ENCODE assay signal across 8 mouse cellular contexts in the genomic region with DNA sequence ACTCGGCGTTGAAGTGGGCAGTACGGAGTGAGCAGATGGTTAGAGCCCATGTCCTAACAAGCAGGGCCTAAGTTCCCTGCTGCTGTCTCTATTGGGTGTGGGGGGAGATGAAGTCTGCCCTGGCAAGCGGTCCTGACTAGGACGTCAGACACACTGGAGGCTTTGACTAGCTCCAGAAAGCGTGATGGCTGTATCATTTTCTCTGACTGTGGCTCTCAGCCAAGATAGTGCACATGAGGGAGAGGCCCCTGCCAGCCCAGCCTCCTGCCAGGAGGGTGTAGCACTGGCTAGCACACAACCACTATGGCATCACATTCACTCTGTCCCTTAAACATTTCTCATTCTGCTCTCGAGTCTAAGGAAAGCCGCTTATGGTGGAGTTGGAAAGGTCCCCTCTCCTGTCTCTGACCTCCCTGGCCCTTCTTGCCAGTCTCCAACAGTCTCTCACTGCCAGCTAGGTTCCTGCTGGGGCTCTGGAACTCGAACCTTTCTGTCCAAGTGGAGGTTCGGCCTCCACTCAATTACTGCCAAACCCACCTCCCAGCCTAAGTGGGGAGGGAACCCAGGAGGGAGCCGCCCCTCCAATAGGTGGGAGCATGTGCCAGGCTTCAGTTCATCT. TPM values are rescaled to one million over a fixed set of nuclear protein-coding genes. Genes with fewer than 3 reads are reported as not detected.
DNase-seq lines count a peak whose midpoint lies in the region; ATAC-seq and TF ChIP-seq lines count a peak whose summit lies in the region.

No protein-coding gene starts in this region.

- no peaks in the 10 kb centered on the region for H3K36me3 ChIP-seq in hindbrain, embryonic 12.5 days
- no peaks in the 10 kb centered on the region for H3K36me3 ChIP-seq in hindbrain, embryonic 11.5 days (ENCODE audit: control insufficient read depth, insufficient read depth, low read length)

- 72% methylated on average over 11 of the region's 11 CpGs for WGBS in hindbrain, embryonic 12.5 days
- WGBS in hindbrain, embryonic 11.5 days, result 86% methylated on average over 11 of the region's 11 CpGs

- H3K9ac ChIP-seq in hindbrain, embryonic 12.5 days, result no peak overlapping the region
- H3K9ac ChIP-seq in hindbrain, embryonic 11.5 days (ENCODE audit: low read depth, low read length), result no peak overlapping the region

- no peaks in the 10 kb centered on the region for H3K27me3 ChIP-seq in hindbrain, embryonic 12.5 days
- H3K27me3 ChIP-seq in hindbrain, embryonic 11.5 days (ENCODE audit: control insufficient read depth, insufficient read depth, low read length), result no peaks in the 10 kb centered on the region

- H3K4me1 ChIP-seq in hindbrain, embryonic 12.5 days, result peaks cover 26% of the 10 kb centered on the region
- H3K4me1 ChIP-seq in hindbrain, embryonic 11.5 days (replicated peaks; ENCODE audit: control insufficient read depth, insufficient read depth, low read length), result no peaks in the 10 kb centered on the region; the same call in 1 of the 2 replicates

- no peak for DNase-seq in hindbrain, embryonic 11.5 days (ENCODE audit: low spot score)
- DNase-seq in MN1 (ENCODE audit: low spot score), result peak; percentile 51
- peak; percentile 88 for DNase-seq in brain, embryonic 14.5 days (ENCODE audit: low read depth)
- peak; percentile 28 to 41 for DNase-seq in heart, postnatal 36 days
- no peak for DNase-seq in B cell, adult 2 months
- DNase-seq in ovary, postnatal 14 days (ENCODE audit: low spot score), result no peak

- no peak overlapping the region for H3K4me3 ChIP-seq in hindbrain, embryonic 12.5 days
- no peak overlapping the region for H3K4me3 ChIP-seq in hindbrain, embryonic 11.5 days (ENCODE audit: low read depth, low read length)

- TF ChIP-seq CTCF in brain, embryonic 14.5 days (IDR thresholded peaks at IDR 0.05; ENCODE audit: borderline replicate concordance, extremely low read depth, insufficient read depth, insufficient read length), result no peak

- no peak for TF ChIP-seq POLR2A in brain, embryonic 14.5 days (IDR thresholded peaks at IDR 0.05; ENCODE audit: borderline replicate concordance, extremely low read depth, insufficient read depth, insufficient read length, poor library complexity, severe bottlenecking)

- no peak overlapping the region for H3K4me2 ChIP-seq in hindbrain, embryonic 12.5 days (replicated peaks)
- no peak overlapping the region for H3K4me2 ChIP-seq in hindbrain, embryonic 11.5 days (replicated peaks; ENCODE audit: low read depth, low read length)

- peak; percentile 32; the same call in 1 of the 2 replicates for ATAC-seq in hindbrain, embryonic 12.5 days (ENCODE audit: low FRiP score)
- no peak for ATAC-seq in hindbrain, embryonic 11.5 days (ENCODE audit: low FRiP score)
- no peak for ATAC-seq in megakaryocyte progenitor cell, adult 5-6 weeks (replicated peaks; ENCODE audit: poor library complexity)

- intact Hi-C loops in heart, postnatal 36 days (cut with DNase I), result no loop called here

- H3K9me3 ChIP-seq in hindbrain, embryonic 12.5 days (replicated peaks), result no peaks in the 10 kb centered on the region
- no peaks in the 10 kb centered on the region for H3K9me3 ChIP-seq in hindbrain, embryonic 11.5 days (ENCODE audit: control insufficient read depth, low read length)

- 0 out of 2 replicates have a peak overlapping the region, but pooled peaks have one; percentile 17 for H3K27ac ChIP-seq in hindbrain, embryonic 12.5 days
- H3K27ac ChIP-seq in hindbrain, embryonic 11.5 days (ENCODE audit: low read depth, low read length), result no peak overlapping the region

RNA-seq across cellular contexts. Expression of gene Sgk2, which starts 11.9 kb away (rescaled TPM):
- polyA plus RNA-seq in hindbrain, embryonic 12.5 days (2016; fragmentation: Nextera tagmentation; extraction: Ambion mirVana), result not detected in 2 replicates
- not detected in 2 replicates for polyA plus RNA-seq in hindbrain, embryonic 11.5 days (2014; fragmentation: Nextera tagmentation; extraction: Ambion mirVana)
- 0.05 and 0.09 TPM in 2 replicates for polyA plus RNA-seq in brain, embryonic 14.5 days (2012; rRNA removed)
- not detected for total RNA-seq in heart, postnatal 36 days (2021)
- not detected in 2 replicates for total RNA-seq in megakaryocyte progenitor cell, adult 5-6 weeks (2015)
- not detected in 2 replicates for total RNA-seq in megakaryocyte progenitor cell, adult 5-6 weeks (2017)

RNA-seq across cellular contexts. Expression of gene L3mbtl1, which starts 32.0 kb away (rescaled TPM):
- polyA plus RNA-seq in hindbrain, embryonic 12.5 days (2016; fragmentation: Nextera tagmentation; extraction: Ambion mirVana), result 0.20 and 0.41 TPM in 2 replicates
- 0.13 and 0.45 TPM in 2 replicates for polyA plus RNA-seq in hindbrain, embryonic 11.5 days (2014; fragmentation: Nextera tagmentation; extraction: Ambion mirVana)
- polyA plus RNA-seq in brain, embryonic 14.5 days (2012; rRNA removed), result 3.6 and 5.2 TPM in 2 replicates
- not detected for total RNA-seq in heart, postnatal 36 days (2021)
- total RNA-seq in megakaryocyte progenitor cell, adult 5-6 weeks (2015), result not detected in 2 replicates
- not detected in 2 replicates for total RNA-seq in megakaryocyte progenitor cell, adult 5-6 weeks (2017)

RNA-seq across cellular contexts. Expression of gene Ift52, which starts 41.9 kb away (rescaled TPM):
- 48.9 and 52.7 TPM in 2 replicates for polyA plus RNA-seq in hindbrain, embryonic 12.5 days (2016; fragmentation: Nextera tagmentation; extraction: Ambion mirVana)
- 59.7 and 63.6 TPM in 2 replicates for polyA plus RNA-seq in hindbrain, embryonic 11.5 days (2014; fragmentation: Nextera tagmentation; extraction: Ambion mirVana)
- polyA plus RNA-seq in brain, embryonic 14.5 days (2012; rRNA removed), result 34.1 and 35.4 TPM in 2 replicates
- 10 to 100 TPM; 21.0 to 22.2 TPM for total RNA-seq in heart, postnatal 36 days (2021)
- total RNA-seq in megakaryocyte progenitor cell, adult 5-6 weeks (2015), result 31.8 and 41.2 TPM in 2 replicates
- total RNA-seq in megakaryocyte progenitor cell, adult 5-6 weeks (2017), result 13.5 and 28.3 TPM in 2 replicates

RNA-seq across cellular contexts. Expression of gene Srsf6, which starts 43.9 kb away (rescaled TPM):
- 223 and 252 TPM in 2 replicates for polyA plus RNA-seq in hindbrain, embryonic 12.5 days (2016; fragmentation: Nextera tagmentation; extraction: Ambion mirVana)
- 265 and 280 TPM in 2 replicates for polyA plus RNA-seq in hindbrain, embryonic 11.5 days (2014; fragmentation: Nextera tagmentation; extraction: Ambion mirVana)
- 311 and 398 TPM in 2 replicates for polyA plus RNA-seq in brain, embryonic 14.5 days (2012; rRNA removed)
- 10 to 100 TPM; 61.0 to 63.7 TPM for total RNA-seq in heart, postnatal 36 days (2021)
- 239 and 254 TPM in 2 replicates for total RNA-seq in megakaryocyte progenitor cell, adult 5-6 weeks (2015)
- 221 and 260 TPM in 2 replicates for total RNA-seq in megakaryocyte progenitor cell, adult 5-6 weeks (2017)

Comparison
In these comparisons a context has a peak if more than half of its experiments do, and no peak if none do; other contexts are left out.
1. DNase-seq: peak in MN1 (single experiment), brain, embryonic 14.5 days (single experiment) and heart, postnatal 36 days (2 of 2); none in hindbrain, embryonic 11.5 days (single experiment), B cell, adult 2 months (0 of 2) and ovary, postnatal 14 days (single experiment).